Mouse (Mus musculus): Measurements from ENCODE around the gene Rhox4f. TPM values are rescaled to one million over a fixed set of nuclear protein-coding genes. Genes with fewer than 3 reads are reported as not detected.

The Rhox4f gene
- total RNA-seq (2023): not detected

GRCm38 (mm10) chrX:37607604-37608003, at the start of gene Rhox4f:
TSS of gene Rhox4f (minus strand) at chrX:37607704.

GRCm38 (mm10) chrX:37651227-37651626, 43.7 kb upstream of the Rhox4f start, which contains the start of gene Rhox4g:
TSS of gene Rhox4g (minus strand) at chrX:37651327.

GRCm38 (mm10) chrX:37643370-37643769, 35.9 kb upstream of the Rhox4f start, which contains the start of gene Rhox2g:
TSS of gene Rhox2g (minus strand) at chrX:37643470.

GRCm38 (mm10) chrX:37628512-37628911, 21.0 kb upstream of the Rhox4f start, which contains the start of gene Rhox3g:
TSS of gene Rhox3g (minus strand) at chrX:37628612.

GRCm38 (mm10) chrX:37580692-37581091, 26.8 kb downstream of the Rhox4f start, which contains the start of gene Rhox3f:
TSS of gene Rhox3f (plus strand) at chrX:37580992.

GRCm38 (mm10) chrX:37571105-37571504, 36.4 kb downstream of the Rhox4f start, which contains the start of gene Rhox2f:
TSS of gene Rhox2f (plus strand) at chrX:37571405.

GRCm38 (mm10) chrX:37557112-37557511, 50.4 kb downstream of the Rhox4f start, which contains the start of gene Rhox4e:
TSS of gene Rhox4e (plus strand) at chrX:37557412.

Other genes with a start within 250 kb of the Rhox4f start
- gene Rhox3a2, start 227.7 kb downstream of the Rhox4f start, total RNA-seq (2023): not detected
- gene Rhox4a2, start 216.9 kb downstream of the Rhox4f start, total RNA-seq (2023): not detected
- gene Rhox2b, start 195.6 kb downstream of the Rhox4f start, total RNA-seq (2023): not detected
- gene Rhox4b, start 175.2 kb downstream of the Rhox4f start, total RNA-seq (2023): not detected
- not detected for gene Rhox2c, start 154.0 kb downstream of the Rhox4f start, total RNA-seq (2023)
- gene Rhox3c, start 149.1 kb downstream of the Rhox4f start, total RNA-seq (2023): not detected
- not detected for gene Rhox4c, start 127.4 kb downstream of the Rhox4f start, total RNA-seq (2023)
- not detected for gene Rhox2d, start 114.3 kb downstream of the Rhox4f start, total RNA-seq (2023)
- gene Rhox4d, start 93.3 kb downstream of the Rhox4f start, total RNA-seq (2023): not detected
- gene Rhox2e, start 77.3 kb downstream of the Rhox4f start, total RNA-seq (2023): not detected
- not detected for gene Rhox3e, start 65.7 kb downstream of the Rhox4f start, total RNA-seq (2023)
- gene Rhox4e, start 50.3 kb downstream of the Rhox4f start, total RNA-seq (2023): not detected
- gene Rhox2f, start 36.3 kb downstream of the Rhox4f start, total RNA-seq (2023): not detected
- not detected for gene Rhox3f, start 26.7 kb downstream of the Rhox4f start, total RNA-seq (2023)
- not detected for gene Rhox3g, start 20.9 kb upstream of the Rhox4f start, total RNA-seq (2023)
- gene Rhox2g, start 35.8 kb upstream of the Rhox4f start, total RNA-seq (2023): not detected
- not detected for gene Rhox4g, start 43.6 kb upstream of the Rhox4f start, total RNA-seq (2023)
- gene Rhox3h, start 61.1 kb upstream of the Rhox4f start, total RNA-seq (2023): not detected
- gene Rhox2h, start 65.6 kb upstream of the Rhox4f start, total RNA-seq (2023): not detected
- not detected for gene Rhox5, start 197.1 kb upstream of the Rhox4f start, total RNA-seq (2023)
- gene Rhox6, start 219.2 kb upstream of the Rhox4f start, total RNA-seq (2023): not detected
- gene Rhox7a, start 224.0 kb upstream of the Rhox4f start, total RNA-seq (2023): not detected

Measured in neutrophil, adult 83 days (primary cell).